Mouse (Mus musculus) stomach, embryonic 16.5 days (tissue): ENCODE data around the gene Atxn1. TPM values are rescaled to one million over a fixed set of nuclear protein-coding genes. Genes with fewer than 3 reads are reported as not detected.

Experiments used
- ATAC-seq: fragments of 200-750 bp; cut with Nextera tagmentation; 2 replicates; pipeline ENCODE4 v1.8.0; 2017; ENCODE audit warnings: moderate number of reproducible peaks, moderate TSS enrichment; ENCODE audit not compliant: insufficient read depth, low FRiP score
- H3K27ac ChIP-seq: fragments of 300-500 bp; sonication (generic); 2 replicates; pipeline ENCODE4 v1.5.1; 2014; ENCODE audit warnings: low read length
- H3K27me3 ChIP-seq: fragments of 300-500 bp; sonication (generic); 2 replicates; pipeline ENCODE4 v1.6.1; 2014; ENCODE audit warnings: low read length, control low read depth, mixed read lengths; ENCODE audit not compliant: control insufficient read depth, insufficient read depth
- H3K36me3 ChIP-seq: fragments of 300-500 bp; sonication (generic); 2 replicates; pipeline ENCODE4 v1.6.1; 2014; ENCODE audit warnings: low read length; ENCODE audit not compliant: control insufficient read depth, insufficient read depth
- H3K4me1 ChIP-seq: fragments of 300-500 bp; sonication (generic); 2 replicates; pipeline ENCODE4 v1.6.1; 2014; ENCODE audit warnings: low read length, control low read depth, mixed read lengths; ENCODE audit not compliant: control insufficient read depth, insufficient read depth
- H3K4me2 ChIP-seq: fragments of 300-500 bp; sonication (generic); 2 replicates; pipeline ENCODE4 v1.6.1; 2014; ENCODE audit warnings: low read depth, low read length, mixed read lengths
- H3K4me3 ChIP-seq: fragments of 300-500 bp; sonication (generic); replicated peaks from 2 replicates; pipeline ENCODE4 v1.5.1; 2014; ENCODE audit warnings: mild to moderate bottlenecking, low read length
- H3K9ac ChIP-seq: fragments of 300-500 bp; sonication (generic); 2 replicates; pipeline ENCODE4 v1.6.1; 2014; ENCODE audit warnings: low read length
- H3K9me3 ChIP-seq: fragments of 300-500 bp; sonication (generic); replicated peaks from 2 replicates; pipeline ENCODE4 v1.6.1; 2016; ENCODE audit warnings: low read length, control low read depth; ENCODE audit not compliant: control insufficient read depth
- WGBS: fragments of 180-500 bp; shearing (Covaris S2); extraction: QIAGEN DNeasy Blood & Tissue Kit; methylation state at CpG from one replicate; pipeline ENCODE4 v1.1.7; 2014; 5-methylcytosine and 5-hydroxymethylcytosine counted together
- polyA plus RNA-seq: library from polyadenylated mRNA; unstranded; fragments of >200 nt; fragmentation: Nextera tagmentation; extraction: Ambion mirVana; gene quantifications from 2 replicates; pipeline ENCODE4 v1.2.1, GENCODE M21; 2015

Gene Atxn1
- polyA plus RNA-seq, 1 experiment from 2014 or later, result 7.8 TPM

- no peaks in the 10 kb centered on the region for H3K9me3 ChIP-seq
- no peak overlapping the region for H3K4me3 ChIP-seq
- H3K4me2 ChIP-seq, result no peak overlapping the region
- no peak overlapping the region for H3K27ac ChIP-seq
- no peaks in the 10 kb centered on the region for H3K4me1 ChIP-seq
- no peaks in the 10 kb centered on the region for H3K36me3 ChIP-seq
- H3K9ac ChIP-seq, result no peak overlapping the region
- ATAC-seq, result no peak
- 78% methylated on average over 5 of the region's 5 CpGs for WGBS
- H3K27me3 ChIP-seq, result no peaks in the 10 kb centered on the region
These were observed 25.7 kb upstream of the Atxn1 start for GRCm38 (mm10) chr13:45990486-45990885.

- Histone ChIP-seq H3K27ac (no peak overlapping the region), H3K4me1 (no peaks in the 10 kb centered on the region), H3K4me3 (no peak overlapping the region), H3K4me2 (no peak overlapping the region), H3K27me3 (no peaks in the 10 kb centered on the region), H3K9me3 (no peaks in the 10 kb centered on the region), H3K36me3 (no peaks in the 10 kb centered on the region), H3K9ac (no peak overlapping the region)
- 69% methylated on average over 5 of the region's 5 CpGs for WGBS
- no peak for ATAC-seq
These were observed 14.4 kb upstream of the Atxn1 start for GRCm38 (mm10) chr13:45979246-45979645.

GRCm38 (mm10) chr13:45976894-45977293 is 12.1 kb upstream of the Atxn1 start:
- H3K4me1 ChIP-seq, result no peaks in the 10 kb centered on the region
- WGBS, result 22% methylated on average over 1 of the region's 1 CpGs
- no peak overlapping the region for H3K4me3 ChIP-seq
- peak; percentile 62; the same call in 1 of the 2 replicates for ATAC-seq
- no peak overlapping the region for H3K4me2 ChIP-seq
- H3K27ac ChIP-seq, result no peak overlapping the region
- no peaks in the 10 kb centered on the region for H3K27me3 ChIP-seq
- no peaks in the 10 kb centered on the region for H3K36me3 ChIP-seq
- no peaks in the 10 kb centered on the region for H3K9me3 ChIP-seq
- H3K9ac ChIP-seq, result no peak overlapping the region

GRCm38 (mm10) chr13:45974651-45975050 is 9.8 kb upstream of the Atxn1 start:
- no peaks in the 10 kb centered on the region for H3K4me1 ChIP-seq
- no peaks in the 10 kb centered on the region for H3K9me3 ChIP-seq
- no peak overlapping the region for H3K9ac ChIP-seq
- no peaks in the 10 kb centered on the region for H3K27me3 ChIP-seq
- H3K4me2 ChIP-seq, result no peak overlapping the region
- WGBS, result 37% methylated on average over 3 of the region's 3 CpGs
- H3K36me3 ChIP-seq, result no peaks in the 10 kb centered on the region
- no peak overlapping the region for H3K27ac ChIP-seq
- H3K4me3 ChIP-seq, result no peak overlapping the region
- no peak for ATAC-seq

- no peak for ATAC-seq
- Histone ChIP-seq H3K4me1 (no peaks in the 10 kb centered on the region), H3K4me2 (no peak overlapping the region), H3K9me3 (no peaks in the 10 kb centered on the region), H3K4me3 (no peak overlapping the region), H3K36me3 (no peaks in the 10 kb centered on the region), H3K27me3 (no peaks in the 10 kb centered on the region), H3K27ac (no peak overlapping the region), H3K9ac (no peak overlapping the region)
- WGBS, result 32% methylated on average over 7 of the region's 7 CpGs
These were observed 9.2 kb upstream of the Atxn1 start for GRCm38 (mm10) chr13:45973972-45974490.

GRCm38 (mm10) chr13:45970920-45971536 is 6.2 kb upstream of the Atxn1 start:
- H3K4me3 ChIP-seq, result no peak overlapping the region; the same call in 1 of the 2 replicates
- no peaks in the 10 kb centered on the region for H3K27me3 ChIP-seq
- peak overlapping the region; percentile 34 for H3K27ac ChIP-seq
- 40% methylated on average over 12 of the region's 12 CpGs for WGBS
- no peaks in the 10 kb centered on the region for H3K9me3 ChIP-seq
- no peak overlapping the region for H3K9ac ChIP-seq
- H3K4me2 ChIP-seq, result peak overlapping the region; percentile 28; the same call in 1 of the 2 replicates
- no peak for ATAC-seq
- no peaks in the 10 kb centered on the region for H3K36me3 ChIP-seq
- peaks cover 3% of the 10 kb centered on the region for H3K4me1 ChIP-seq

GRCm38 (mm10) chr13:45968206-45968605 is 3.4 kb upstream of the Atxn1 start:
- Histone ChIP-seq H3K27me3 (no peaks in the 10 kb centered on the region), H3K27ac (no peak overlapping the region), H3K9ac (no peak overlapping the region), H3K4me1 (peaks cover 9% of the 10 kb centered on the region), H3K9me3 (no peaks in the 10 kb centered on the region), H3K36me3 (no peaks in the 10 kb centered on the region), H3K4me2 (no peak overlapping the region), H3K4me3 (no peak overlapping the region)
- WGBS, result 77% methylated on average over 4 of the region's 4 CpGs
- ATAC-seq, result no peak

- Histone ChIP-seq H3K4me2 (no peak overlapping the region), H3K4me3 (no peak overlapping the region), H3K27me3 (no peaks in the 10 kb centered on the region), H3K9me3 (no peaks in the 10 kb centered on the region), H3K4me1 (peaks cover 12% of the 10 kb centered on the region), H3K27ac (no peak overlapping the region), H3K9ac (no peak overlapping the region), H3K36me3 (no peaks in the 10 kb centered on the region)
- WGBS, result 53% methylated on average over 3 of the region's 3 CpGs
- no peak for ATAC-seq
These were observed 2.6 kb upstream of the Atxn1 start for GRCm38 (mm10) chr13:45967371-45967770.

- Histone ChIP-seq H3K4me1 (peaks cover 20% of the 10 kb centered on the region), H3K9ac (no peak overlapping the region), H3K4me3 (peak overlapping the region; percentile 95), H3K36me3 (no peaks in the 10 kb centered on the region), H3K27ac (no peak overlapping the region), H3K4me2 (peak overlapping the region; percentile 62), H3K27me3 (no peaks in the 10 kb centered on the region), H3K9me3 (no peaks in the 10 kb centered on the region)
- WGBS, result 4% methylated on average over 14 of the region's 14 CpGs
- ATAC-seq, result no peak
These were observed 1.8 kb upstream of the Atxn1 start for GRCm38 (mm10) chr13:45966586-45966985.
